Mouse (Mus musculus) forelimb bud, embryonic 11.5 days (tissue): ENCODE data around the gene Cyb5b.
"Not testable (repeated sequence)": the region's sequence is repeated elsewhere in the genome, so short reads cannot be mapped to it uniquely, and the experiment has no call there.

ENCODE experiments used
- DNase-seq: peaks from one replicate; pipeline ENCODE4 v3.0.0-alpha.2; 2012; ENCODE audit warnings: low read depth, low spot score

The Cyb5b gene

DNA sequence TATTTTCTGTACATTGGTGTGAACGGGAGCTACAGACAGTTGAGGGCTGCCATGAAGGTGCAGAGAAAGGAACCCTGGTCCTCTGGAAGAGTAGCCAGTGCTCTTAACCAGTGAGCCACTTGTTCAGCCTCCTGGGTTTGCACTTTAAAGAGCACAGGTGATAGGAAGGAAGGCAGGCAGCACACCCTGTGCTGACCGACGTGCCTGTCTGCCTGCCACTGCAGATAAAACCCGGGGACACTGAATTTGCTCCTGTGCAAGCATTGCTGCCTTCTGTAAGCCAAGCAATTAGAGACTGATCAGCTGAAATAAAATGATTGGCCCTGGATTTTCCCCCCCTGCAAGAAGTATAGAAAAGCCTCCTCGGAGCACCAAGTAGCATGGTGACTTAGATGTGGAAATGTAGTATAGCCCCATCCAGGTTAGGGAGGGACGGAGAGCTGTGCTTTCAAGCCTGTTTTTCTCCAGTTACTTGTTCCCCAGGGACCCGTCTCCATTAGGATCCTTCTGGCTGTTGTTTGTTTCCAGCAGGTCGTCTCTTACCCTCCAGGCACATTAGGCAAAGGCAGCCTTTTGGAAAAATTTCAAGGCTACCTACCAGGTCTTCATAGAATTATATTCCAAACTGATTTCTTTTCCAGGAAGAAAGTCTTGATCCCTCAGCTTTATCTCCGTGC, 22.7 kb downstream of the Cyb5b start:
- DNase-seq = no peak

DNA sequence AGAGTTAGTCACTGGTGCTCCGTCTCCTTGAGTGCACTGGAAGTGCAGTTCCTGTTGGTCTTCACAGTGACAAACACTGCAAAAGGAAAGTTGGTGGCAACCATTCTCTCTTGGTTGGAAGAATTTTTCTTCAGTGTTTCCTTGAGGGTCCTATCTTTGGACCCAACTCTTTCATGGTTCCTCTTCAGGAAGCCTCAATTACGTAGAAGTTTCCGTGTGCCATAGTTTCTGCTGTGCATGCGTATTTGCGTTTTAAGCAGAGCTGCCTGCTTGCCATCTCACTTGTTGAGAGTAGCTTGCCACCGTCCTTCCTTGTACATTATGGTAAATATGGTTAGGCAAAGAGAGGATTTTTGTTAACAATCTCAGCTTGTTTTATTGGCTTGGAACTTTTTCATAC, 30.7 kb downstream of the Cyb5b start:
- DNase-seq = no peak

DNA sequence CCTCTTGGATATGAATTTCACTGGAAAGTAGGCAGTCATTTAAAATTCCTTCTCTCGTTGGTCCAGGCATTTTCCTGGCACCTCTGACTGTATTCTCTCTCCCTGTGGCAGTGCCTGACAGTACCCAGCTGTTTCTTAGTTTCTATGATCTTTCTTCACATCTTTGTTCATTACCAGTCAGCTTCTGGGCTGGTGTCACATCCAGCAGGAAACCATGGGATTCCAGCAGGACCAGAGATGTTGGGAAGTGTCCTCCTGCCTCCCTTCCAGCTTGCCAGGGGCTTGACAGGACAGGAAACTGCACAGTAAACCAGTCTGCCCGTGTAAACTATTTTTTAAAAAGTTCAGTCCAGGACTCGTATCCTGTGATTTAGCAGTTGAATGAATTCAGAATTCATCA, 34.6 kb downstream of the Cyb5b start:
- DNase-seq = no peak

DNA sequence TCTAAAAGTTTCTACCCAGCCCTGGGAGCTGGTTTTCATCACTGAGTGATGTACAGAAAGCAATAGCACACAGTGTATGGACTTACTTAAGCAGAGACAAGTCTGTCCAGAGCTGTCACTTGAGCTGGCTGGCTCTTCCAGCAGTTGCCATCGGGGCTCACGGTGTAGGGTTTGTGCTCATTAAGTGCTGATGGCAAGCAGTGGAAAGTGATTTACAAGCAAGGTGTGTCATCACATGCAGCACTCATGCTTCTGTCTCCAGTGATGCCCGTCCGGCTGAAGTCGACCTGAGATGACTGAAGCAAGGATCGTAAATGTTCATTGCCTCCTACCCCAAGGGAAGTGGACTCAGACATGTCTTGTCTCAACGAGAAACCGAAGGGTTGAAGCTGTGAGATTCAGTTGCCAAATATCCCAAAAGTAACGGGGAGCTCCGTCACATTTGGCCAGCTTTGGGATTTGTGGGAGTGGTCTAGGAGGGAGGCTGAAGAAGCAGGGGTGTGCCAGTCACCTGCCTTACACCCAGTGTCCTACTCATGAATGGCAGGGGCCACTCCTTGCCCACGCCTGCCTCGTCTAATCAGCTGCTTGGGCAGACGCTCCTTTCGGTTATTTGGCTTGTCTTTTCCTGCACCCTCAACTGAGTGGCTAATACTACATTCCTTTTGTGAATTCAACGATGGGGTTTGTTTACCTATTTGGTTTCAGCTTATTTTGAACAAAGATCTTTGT, 36.4 kb downstream of the Cyb5b start:
- no peak for DNase-seq

DNA sequence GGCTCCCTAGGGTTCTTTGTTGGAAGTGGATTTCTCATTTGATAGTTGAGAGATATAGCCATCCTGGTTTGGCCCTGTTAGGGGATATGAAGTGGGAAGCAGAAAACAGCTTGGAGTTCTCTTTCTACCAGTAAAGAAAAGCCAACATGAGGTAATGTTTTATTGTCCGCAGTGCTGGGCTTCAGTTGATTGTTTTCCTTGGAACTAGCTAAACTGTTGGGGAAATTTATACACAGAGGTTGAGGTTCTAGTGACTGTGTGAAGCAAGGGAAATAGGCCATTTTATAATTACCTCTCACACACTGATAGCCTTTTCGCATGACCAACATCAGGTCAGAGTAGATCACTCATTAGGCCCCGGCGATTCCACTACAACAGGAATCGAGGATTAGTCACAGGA, 37.2 kb downstream of the Cyb5b start:
- DNase-seq = no peak

DNA sequence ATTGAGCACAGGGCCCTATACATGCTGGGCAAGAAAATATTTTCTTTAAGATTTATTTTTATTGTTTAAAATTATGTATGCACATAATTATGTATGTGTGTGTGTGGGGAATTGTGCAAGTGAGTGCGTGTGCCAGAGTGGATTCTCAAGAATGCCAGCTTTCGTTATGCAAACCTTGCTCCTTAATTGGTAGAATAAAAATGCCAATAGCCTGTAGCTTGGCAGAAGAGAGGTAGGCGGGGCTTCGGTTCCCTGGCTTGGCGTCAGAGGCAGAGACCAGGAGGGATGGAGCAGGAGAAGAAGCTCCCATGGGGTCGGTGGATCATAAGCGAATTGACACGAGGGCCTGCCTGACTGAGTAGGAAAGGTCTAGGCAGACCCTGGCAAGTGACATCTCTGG, 42.2 kb downstream of the Cyb5b start:
- DNase-seq = no peak

DNA sequence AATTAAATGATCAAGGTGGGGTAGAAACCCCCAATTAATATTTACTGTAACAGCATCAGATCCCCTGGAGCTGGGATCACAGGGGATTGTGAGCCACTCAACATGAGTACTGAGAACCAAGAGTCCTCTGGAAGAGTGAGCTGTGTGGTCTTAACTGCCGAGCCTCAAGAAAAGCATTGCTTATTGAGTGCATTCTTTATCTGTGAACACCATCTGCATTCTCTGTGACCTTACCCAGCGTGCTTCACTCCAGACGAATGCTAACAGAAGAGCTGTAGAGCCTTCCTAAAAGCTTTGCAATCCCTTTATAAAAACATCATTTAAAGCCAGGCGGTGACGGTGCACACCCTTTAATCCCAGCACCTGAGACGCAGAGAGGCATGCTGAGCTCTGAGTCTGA, 42.9 kb downstream of the Cyb5b start:
- DNase-seq = no peak

DNA sequence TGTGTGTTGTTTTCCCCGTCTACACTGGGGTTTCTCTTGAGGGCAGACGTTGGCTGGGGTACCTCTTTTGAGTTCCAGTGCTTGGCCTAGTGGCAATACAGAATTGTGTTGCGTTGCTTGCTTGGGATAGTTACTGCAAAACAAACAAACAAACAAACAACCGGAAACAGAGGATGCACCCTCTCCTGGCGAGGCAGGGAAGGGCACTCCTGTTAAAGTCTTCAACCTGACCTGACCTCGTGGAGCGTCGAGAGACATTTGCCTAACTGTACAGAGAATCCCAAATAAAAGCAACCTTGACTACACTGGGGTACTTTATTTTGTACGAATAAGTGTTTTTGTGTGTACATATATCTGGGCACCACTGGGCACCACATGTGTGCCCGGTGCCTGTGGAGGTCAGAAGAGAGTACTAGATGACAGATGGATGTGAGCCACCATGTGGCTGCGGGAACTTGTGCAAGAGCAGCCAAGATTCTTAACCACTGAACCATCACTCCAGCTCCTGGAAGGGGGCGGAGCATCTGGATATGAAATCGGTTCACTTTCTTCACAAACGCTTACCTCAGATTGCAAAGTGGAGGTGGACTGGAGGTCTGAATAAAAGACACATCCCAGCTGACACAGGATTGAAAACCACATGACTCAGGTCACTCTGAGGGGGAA, 44.5 kb downstream of the Cyb5b start:
- no peak for DNase-seq

DNA sequence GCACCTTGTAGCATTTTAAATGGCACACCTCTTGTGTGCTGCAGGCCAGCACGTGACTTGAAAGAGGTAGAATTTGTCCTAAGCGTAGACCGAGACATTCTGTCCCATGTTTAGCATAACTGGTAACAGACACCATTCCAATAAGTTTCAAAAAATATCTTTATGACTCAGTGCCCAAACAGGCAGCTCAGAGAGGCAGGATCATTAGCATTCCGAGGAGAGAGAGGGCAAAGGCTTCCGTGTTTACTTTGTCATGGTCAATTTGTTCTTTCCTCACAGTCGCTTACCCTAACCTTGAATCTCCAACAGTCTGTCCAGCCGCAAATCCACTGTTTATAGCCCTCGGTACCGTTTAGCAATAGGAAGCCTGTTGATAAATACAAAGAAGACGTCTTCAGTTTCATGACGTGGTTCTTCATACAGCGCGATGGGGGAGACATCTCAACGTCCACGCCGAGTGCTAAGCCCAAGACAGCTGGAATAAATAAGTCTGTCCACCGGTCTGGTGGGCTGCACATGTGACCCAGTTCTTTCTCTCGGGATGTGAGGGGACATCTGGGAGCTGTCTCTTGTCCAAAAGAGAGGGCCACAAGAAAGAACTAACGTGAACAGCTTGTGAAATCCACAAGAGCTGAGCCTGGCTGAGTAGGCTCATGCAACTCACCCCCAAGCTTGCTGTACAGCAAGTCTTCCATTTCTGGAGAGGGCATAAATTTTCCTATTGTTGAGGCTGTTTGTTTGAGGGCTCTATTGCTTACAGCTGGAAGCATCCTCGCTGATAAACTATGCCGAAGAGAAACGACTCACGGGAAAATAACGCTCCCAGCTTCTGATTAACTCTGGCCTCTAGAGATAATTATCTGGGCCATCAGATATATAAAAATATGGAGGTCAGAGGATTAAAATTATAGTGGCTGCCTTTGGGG, 47.7 kb downstream of the Cyb5b start:
- no peak for DNase-seq

DNA sequence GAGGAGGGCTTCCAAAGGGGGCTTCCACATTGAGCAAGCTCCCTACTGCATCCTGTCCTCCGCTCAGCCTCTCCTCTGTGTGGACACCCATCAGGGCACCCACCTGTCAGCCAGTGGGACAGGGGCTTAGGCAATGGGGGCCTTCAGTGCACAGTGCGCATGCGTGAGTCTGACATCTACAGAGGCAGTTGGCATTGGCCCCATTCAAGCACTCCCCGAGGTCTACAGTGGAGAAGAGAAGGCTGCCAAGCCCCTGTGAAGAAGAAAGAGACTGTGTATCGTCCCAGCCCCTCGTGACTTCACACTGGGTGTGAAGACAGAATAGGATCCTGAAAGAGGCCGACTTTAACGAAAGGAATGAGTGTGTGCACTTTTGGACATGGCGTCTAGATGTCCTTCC, 54.7 kb downstream of the Cyb5b start:
- DNase-seq = no peak

DNA sequence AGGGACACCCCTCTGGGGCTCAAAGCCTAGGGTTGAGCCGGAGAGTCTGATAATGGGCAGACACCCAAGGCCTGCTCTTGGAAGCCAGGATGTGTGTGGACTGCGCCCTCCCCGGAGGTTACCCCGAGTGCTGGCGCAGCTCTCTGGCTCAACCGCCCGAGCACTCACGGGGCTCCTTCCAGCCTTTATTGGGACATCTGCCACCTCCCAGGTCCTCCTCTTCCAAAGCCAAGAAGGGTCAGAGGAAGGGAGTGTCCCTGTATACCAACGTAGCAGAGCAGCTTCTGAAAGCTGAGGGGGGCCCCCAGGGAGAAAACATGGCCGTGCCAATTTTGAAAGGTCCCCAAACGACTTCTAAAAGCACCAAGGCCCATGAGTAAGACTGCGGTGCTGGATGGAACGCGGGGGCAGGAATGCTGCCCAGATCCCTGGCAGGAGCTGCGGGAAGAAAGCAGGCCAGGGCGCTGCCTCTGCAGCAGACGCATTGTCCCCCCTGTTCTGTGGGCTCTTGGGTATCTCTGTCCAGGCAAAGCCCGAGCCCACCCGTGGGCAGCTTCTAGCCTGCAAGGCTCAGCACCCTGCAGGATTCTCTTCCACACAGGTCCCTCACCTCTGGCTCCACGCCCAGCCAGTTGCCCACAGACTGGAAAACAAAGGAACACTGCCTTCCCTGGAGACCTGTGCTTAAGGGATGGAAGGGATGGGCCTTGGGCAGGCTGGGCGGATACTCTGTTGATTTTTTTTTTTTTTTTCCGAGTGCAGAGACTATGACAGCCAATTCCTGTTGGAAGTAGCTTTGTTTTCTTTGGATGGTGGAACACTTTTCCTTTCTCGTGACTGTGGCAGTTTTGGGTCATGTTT, 55.5 kb downstream of the Cyb5b start:
- no peak for DNase-seq

DNA sequence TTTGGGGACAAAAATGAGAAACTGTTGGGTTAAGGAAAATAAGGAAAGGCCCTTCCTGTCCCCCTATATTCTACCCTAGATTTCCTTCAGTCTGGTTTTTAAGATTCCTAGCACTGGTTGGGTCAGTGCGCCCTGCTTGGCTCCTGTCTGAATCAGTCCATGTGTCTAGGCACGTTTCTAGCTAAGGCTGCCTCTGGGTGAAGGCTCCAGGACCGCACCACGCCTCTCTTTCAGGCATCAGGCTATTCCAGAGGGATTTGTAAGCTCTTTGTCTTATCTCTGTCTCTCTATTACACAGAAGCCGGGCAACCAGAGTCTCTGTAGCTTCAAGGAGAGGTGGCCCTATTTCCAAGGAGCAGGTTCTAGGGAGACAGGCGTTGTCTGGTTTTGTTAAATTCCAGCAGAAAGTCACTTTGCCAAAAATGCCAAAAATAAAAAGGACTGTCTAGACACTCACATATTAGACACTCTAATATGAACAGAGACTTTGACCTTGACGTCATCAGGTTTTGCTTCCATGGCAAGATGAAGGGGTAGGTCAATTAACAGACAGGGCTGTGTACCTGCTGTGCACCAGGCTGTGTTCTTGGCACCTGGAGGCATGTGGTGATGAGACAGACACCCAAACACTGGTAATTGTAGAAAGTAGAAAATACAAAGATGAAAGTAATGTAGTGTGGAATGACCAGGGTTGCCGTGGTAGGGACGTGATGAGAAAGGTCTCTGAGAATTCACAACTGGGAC, 56.5 kb downstream of the Cyb5b start:
- no peak for DNase-seq

DNA sequence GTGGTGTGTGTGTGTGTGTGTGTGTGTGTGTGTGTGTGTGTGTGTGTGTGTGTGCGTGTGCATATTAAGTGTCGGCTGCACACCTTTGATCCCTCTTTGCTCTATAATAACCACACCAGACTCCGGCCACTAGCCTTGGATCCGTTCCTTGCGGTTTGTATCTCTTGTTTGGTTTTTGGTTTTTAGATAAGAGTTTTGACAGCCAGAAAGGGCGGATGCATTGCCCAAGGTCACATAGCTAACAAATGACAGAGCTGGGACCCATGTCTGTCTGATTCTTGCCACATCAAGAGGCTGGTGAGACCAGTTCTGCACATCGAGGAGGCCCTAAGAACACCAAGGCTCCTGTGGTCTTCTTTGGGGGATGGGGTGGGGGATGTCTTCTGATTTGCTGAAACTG, 58.7 kb downstream of the Cyb5b start:
- no peak for DNase-seq

DNA sequence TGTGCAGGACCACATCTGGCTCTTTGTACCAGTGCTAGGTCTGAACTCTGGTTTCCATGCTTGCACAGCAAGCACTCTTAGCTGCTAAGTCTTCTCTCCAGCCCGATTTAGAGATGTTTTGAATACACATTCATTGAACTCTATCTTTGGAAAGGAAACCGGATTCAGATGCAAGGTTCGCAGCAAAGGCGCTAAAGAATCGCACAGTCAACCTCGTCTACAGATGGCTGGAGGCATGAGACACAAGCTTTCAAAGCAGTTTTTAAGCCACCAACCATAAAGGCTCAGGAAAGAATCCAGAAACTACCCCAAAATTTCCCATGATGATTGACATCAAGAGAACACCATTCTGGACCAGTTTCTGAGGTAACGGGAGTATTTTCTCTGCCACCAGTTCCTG, 61.6 kb downstream of the Cyb5b start:
- DNase-seq = no peak

DNA sequence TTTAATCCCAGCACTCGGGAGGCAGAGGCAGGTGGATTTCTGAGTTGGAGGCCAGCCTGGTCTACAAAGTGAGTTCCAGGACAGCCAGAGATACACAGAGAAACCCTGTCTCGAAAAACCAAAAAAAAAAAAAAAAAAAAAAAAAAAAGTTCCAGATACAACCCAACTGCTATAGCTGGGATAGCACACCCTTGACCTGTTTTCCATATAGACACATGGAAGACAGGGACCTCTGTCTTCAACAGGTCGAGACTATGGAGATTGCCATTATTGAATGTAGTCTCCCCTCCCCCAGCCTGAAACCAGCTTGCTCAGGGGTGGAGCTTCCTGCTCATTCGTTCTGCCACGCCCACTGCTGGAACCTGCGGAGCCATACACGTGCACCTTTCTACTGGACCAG, 66.8 kb downstream of the Cyb5b start:
- DNase-seq = not testable (repeated sequence)

DNA sequence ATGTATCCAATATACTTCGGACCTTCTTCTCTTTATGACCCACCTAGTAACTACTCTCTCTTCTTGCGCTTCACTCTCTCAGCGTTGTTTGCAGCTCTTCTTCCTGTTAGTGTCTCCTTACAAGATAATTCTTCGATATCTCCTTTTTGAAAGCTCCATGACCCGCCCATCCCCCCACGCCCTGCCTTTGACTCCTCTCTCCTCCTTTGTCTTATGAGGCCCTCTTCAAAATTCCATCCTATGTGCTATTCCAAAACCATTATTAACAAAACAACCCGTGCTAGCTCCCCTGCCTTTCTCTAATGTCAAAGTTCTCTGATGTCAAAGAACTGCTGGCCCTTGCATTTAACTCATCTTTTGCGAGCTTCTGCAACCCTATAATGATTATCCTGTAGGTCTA, 67.7 kb downstream of the Cyb5b start:
- no peak for DNase-seq

DNA sequence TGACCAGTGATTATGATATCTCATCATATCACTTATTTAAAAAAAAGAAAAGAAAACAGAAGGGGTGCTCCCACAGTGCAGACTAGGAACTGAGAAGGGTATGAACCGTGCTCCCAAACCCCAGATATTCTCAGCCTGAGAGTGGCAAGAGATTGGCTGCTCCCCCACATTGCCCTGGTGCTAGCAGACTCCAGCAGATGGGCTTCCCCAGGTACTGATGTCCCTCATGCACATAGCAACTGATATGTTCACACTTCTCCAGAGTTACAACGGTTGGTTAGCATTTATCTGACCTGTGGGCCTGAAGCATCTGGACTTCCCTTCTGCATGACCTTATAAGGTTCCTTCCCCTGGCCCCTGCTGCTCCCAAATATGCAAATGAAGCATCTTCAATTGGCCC, 68.6 kb downstream of the Cyb5b start:
- no peak for DNase-seq

DNA sequence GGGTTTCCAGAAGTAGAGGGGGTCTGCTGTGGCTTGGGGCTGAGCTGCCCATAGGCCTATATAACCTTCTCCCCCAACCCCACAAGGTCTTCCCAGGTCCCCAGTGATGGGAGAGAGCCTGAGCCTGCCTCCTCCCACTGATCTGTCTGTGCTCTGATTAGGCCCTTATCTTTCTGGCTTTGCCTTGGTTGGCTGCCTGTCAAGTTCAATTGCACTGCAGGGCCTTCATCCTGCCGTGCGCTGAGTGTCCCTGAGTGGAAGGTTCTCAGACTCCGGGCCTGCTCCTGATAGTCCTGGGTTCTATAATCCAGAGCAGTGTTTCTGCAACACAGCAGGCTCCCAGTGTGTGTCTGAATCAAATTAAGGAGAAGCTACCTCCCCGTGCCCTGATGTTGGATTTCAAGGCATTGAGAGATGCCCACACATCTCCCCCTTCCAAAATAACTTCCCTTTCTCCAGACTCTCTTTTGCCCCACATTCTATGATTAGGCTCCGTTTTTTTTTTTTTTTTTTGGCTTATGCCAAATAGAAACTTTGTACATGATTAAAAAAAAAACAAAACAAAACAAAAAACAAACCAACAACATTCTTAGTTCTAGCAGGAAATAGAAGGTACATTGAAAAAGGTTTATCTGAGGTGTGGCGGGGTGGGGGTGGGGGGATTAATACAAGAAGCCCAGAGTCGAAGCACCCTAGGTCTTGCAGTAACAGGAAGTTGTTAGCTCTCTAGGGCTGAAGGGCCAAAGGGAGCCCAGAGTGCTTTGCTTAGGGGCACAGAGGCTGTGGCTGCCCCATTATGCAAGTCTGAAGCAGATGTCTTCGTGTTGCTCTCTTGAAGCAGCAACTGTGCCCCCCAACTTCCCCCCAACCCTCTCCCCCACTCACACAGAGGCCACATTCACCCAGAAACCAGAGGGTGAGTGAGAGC, 71.7 kb downstream of the Cyb5b start:
- DNase-seq = no peak

DNA sequence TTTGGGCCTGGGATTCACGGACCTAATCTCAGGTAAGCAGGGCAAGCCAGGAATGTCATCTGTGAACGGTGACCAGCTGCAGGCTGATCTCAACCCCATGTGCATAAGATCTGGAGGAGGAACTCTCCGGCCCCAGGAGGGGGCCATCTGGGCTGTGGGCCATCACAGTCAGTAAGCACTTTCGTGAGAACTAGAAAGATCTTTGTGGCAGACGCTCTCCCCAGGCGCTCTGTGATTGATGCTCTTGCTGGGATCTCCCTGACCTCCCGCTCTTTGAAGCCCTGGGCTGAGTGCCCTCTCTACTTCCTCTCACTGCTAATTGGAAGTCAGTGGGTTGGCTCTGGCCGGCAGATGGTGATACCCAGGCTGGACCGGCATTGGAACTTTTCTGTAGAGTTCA, 75.7 kb downstream of the Cyb5b start:
- peak; percentile 58 for DNase-seq
